Mouse (Mus musculus) liver, embryonic 15.5 days (tissue): Measurements from ENCODE around the gene Hist2h2bb. TPM values are rescaled to one million over a fixed set of nuclear protein-coding genes. Genes with fewer than 3 reads are reported as not detected.
"Not testable (repeated sequence)": the region's sequence is repeated elsewhere in the genome, so short reads cannot be mapped to it uniquely, and the experiment has no call there.

Experiments used
- ATAC-seq: fragments of 200-750 bp; cut with Nextera tagmentation; 2 replicates; pipeline ENCODE4 v1.8.0; 2017; ENCODE audit warnings: moderate number of reproducible peaks, mild to moderate bottlenecking, moderate library complexity; ENCODE audit not compliant: insufficient read depth
- H3K27ac ChIP-seq: fragments of 300-500 bp; sonication (generic); replicated peaks from 2 replicates; pipeline ENCODE4 v1.5.1; 2015; ENCODE audit warnings: mild to moderate bottlenecking, inconsistent platforms
- H3K27me3 ChIP-seq: fragments of 300-500 bp; sonication (generic); 2 replicates; pipeline ENCODE4 v1.6.1; 2015; ENCODE audit warnings: mild to moderate bottlenecking, inconsistent platforms
- H3K36me3 ChIP-seq: fragments of 300-500 bp; sonication (generic); replicated peaks from 2 replicates; pipeline ENCODE4 v1.6.1; 2015; ENCODE audit warnings: moderate library complexity, mild to moderate bottlenecking, inconsistent platforms
- H3K4me1 ChIP-seq: fragments of 300-500 bp; sonication (generic); replicated peaks from 2 replicates; pipeline ENCODE4 v1.6.1; 2015; ENCODE audit warnings: inconsistent platforms
- H3K4me2 ChIP-seq: fragments of 300-500 bp; sonication (generic); 2 replicates; pipeline ENCODE4 v1.6.1; 2015; ENCODE audit warnings: moderate library complexity, mild to moderate bottlenecking, inconsistent platforms
- H3K4me3 ChIP-seq: fragments of 300-500 bp; sonication (generic); replicated peaks from 2 replicates; pipeline ENCODE4 v1.5.1; 2015; ENCODE audit warnings: mild to moderate bottlenecking, inconsistent platforms
- H3K9ac ChIP-seq: fragments of 300-500 bp; sonication (generic); 2 replicates; pipeline ENCODE4 v1.6.1; 2015; ENCODE audit warnings: moderate library complexity, mild to moderate bottlenecking, inconsistent platforms
- H3K9me3 ChIP-seq: fragments of 300-500 bp; sonication (generic); replicated peaks from 2 replicates; pipeline ENCODE4 v1.6.1; 2016; ENCODE audit warnings: inconsistent platforms
- WGBS: fragments of 180-500 bp; shearing (Covaris S2); methylation state at CpG from one replicate; pipeline ENCODE4 v1.1.7; 2015; ENCODE audit warnings: mixed read lengths; ENCODE audit not compliant: insufficient replicate concordance; 5-methylcytosine and 5-hydroxymethylcytosine counted together
- polyA plus RNA-seq: library from polyadenylated mRNA; unstranded; fragments of >200 nt; fragmentation: Nextera tagmentation; extraction: Ambion mirVana; gene quantifications from 2 replicates; pipeline ENCODE4 v1.2.1, GENCODE M21; 2015

The Hist2h2bb gene
- polyA plus RNA-seq: 19.4 and 24.6 TPM in 2 replicates

DNA sequence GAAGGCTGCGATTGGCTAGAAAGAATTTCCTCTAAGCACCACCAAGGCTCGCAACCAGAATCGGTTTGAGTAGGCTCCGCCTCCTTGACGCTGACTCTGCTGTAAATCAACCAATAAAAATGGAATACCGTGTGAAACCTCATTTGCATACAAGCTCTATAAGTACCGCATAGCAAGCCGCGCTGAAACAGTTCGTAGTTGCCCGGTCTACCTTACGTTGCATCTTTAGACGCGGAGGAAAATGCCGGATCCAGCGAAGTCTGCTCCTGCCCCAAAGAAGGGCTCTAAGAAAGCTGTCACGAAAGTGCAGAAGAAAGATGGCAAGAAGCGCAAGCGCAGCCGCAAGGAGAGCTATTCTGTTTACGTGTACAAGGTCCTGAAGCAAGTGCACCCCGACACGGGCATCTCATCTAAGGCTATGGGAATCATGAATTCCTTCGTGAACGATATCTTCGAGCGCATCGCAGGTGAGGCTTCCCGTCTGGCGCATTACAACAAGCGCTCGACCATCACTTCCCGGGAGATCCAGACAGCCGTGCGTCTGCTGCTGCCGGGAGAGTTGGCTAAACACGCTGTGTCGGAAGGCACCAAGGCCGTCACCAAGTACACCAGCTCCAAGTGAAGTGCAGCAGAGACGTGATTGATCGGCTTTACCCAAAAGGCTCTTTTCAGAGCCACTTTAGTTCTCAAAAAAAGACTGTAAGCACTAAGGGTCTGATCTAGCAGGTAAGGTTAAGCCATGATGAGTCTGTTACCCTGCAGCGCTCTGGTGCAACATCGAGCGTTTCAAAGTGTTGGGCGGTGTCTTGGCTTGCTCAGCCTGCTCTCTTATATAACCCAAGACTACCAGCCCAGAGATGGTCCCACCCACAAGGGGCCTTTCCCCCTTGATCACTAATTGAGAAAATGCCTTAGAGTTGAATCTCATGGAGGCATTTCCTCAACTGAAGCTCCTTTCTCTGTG is at the start of gene Hist2h2bb:
Gene Hist2h2bb (plus strand): TSS at position 242 of the 964 bp plus-strand sequence.
- H3K9ac ChIP-seq: peak within 1 kb of the TSS; percentile 88
- peak within 1 kb of the TSS; percentile 100 for H3K27ac ChIP-seq
- peak; percentile 86 for ATAC-seq
- WGBS: under 1% methylated on average over 45 of the region's 45 CpGs
- no peaks in the 10 kb centered on the region for H3K27me3 ChIP-seq
- peak within 1 kb of the TSS; percentile 80 for H3K4me2 ChIP-seq
- H3K4me3 ChIP-seq: peak within 1 kb of the TSS; percentile 66
- peaks cover 42% of the 10 kb centered on the region for H3K4me1 ChIP-seq
- no peaks in the 10 kb centered on the region for H3K36me3 ChIP-seq
- no peaks in the 10 kb centered on the region for H3K9me3 ChIP-seq

DNA sequence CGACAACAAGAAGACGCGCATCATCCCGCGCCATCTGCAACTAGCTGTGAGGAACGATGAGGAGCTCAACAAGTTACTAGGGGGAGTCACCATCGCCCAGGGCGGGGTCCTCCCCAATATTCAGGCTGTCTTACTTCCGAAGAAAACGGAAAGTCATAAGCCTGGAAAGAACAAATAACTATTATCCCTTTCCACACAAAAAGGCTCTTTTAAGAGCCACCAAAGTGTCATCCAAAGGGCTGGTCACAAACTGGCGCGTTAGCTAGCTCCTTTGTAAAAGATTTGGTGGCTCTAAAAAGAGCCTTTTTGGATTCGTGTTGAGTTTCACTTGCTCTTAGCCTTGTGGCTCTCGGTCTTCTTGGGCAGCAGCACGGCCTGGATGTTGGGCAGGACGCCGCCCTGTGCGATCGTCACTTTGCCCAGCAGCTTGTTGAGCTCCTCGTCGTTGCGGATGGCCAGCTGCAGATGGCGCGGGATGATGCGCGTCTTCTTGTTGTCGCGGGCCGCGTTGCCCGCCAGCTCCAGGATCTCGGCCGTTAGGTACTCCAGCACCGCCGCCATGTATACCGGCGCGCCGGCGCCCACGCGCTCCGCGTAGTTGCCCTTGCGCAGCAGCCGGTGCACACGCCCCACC is 49.3 kb upstream of the Hist2h2bb start:
- Histone ChIP-seq H3K4me1 (peaks cover 49% of the 10 kb centered on the region), H3K27ac (peak overlapping the region; percentile 100), H3K9ac (peak overlapping the region; percentile 84), H3K4me2 (peak overlapping the region; percentile 88), H3K4me3 (peak overlapping the region; percentile 64)
- peak; percentile 11; the same call in 1 of the 2 replicates for ATAC-seq
- H3K9me3 ChIP-seq, H3K36me3 ChIP-seq, H3K27me3 ChIP-seq: not testable (repeated sequence)
- under 1% methylated on average over 43 of the region's 47 CpGs for WGBS

- Histone ChIP-seq H3K27ac (peak within 1 kb of the TSS; percentile 100), H3K4me2 (peak within 1 kb of the TSS; percentile 88), H3K27me3 (no peaks in the 10 kb centered on the region), H3K9me3 (no peaks in the 10 kb centered on the region), H3K9ac (peak within 1 kb of the TSS; percentile 84), H3K4me3 (peak within 1 kb of the TSS; percentile 64), H3K36me3 (no peaks in the 10 kb centered on the region), H3K4me1 (peaks cover 53% of the 10 kb centered on the region)
- ATAC-seq: peak; percentile 90
- under 1% methylated on average over 43 of the region's 43 CpGs for WGBS
Measured at GRCm38 (mm10) chr3:96220765-96221639, 48.5 kb upstream of the Hist2h2bb start, which contains the start of the genes Hist2h2ac and Hist2h2be. Hist2h2ac (minus strand) TSS chr3:96220880. Hist2h2be (plus strand) TSS chr3:96221119.

- no peak for ATAC-seq
- Histone ChIP-seq H3K4me1 (peaks cover 59% of the 10 kb centered on the region), H3K36me3 (no peaks in the 10 kb centered on the region), H3K4me3 (peak overlapping the region; percentile 64), H3K27ac (peak overlapping the region; percentile 100), H3K9ac (peak overlapping the region; percentile 84), H3K4me2 (peak overlapping the region; percentile 88), H3K9me3 (no peaks in the 10 kb centered on the region), H3K27me3 (no peaks in the 10 kb centered on the region)
- WGBS: 15% methylated on average over 9 of the region's 9 CpGs
Measured at GRCm38 (mm10) chr3:96221640-96222038, 47.9 kb upstream of the Hist2h2bb start.

GRCm38 (mm10) chr3:96222774-96223173 is 46.8 kb upstream of the Hist2h2bb start:
- Histone ChIP-seq H3K9ac (peak overlapping the region; percentile 84), H3K27ac (peak overlapping the region; percentile 100), H3K36me3 (no peaks in the 10 kb centered on the region), H3K4me1 (peaks cover 60% of the 10 kb centered on the region), H3K27me3 (no peaks in the 10 kb centered on the region), H3K9me3 (no peaks in the 10 kb centered on the region), H3K4me2 (peak overlapping the region; percentile 88), H3K4me3 (peak overlapping the region; percentile 64)
- no peak for ATAC-seq
- 85% methylated on average over 4 of the region's 4 CpGs for WGBS

DNA sequence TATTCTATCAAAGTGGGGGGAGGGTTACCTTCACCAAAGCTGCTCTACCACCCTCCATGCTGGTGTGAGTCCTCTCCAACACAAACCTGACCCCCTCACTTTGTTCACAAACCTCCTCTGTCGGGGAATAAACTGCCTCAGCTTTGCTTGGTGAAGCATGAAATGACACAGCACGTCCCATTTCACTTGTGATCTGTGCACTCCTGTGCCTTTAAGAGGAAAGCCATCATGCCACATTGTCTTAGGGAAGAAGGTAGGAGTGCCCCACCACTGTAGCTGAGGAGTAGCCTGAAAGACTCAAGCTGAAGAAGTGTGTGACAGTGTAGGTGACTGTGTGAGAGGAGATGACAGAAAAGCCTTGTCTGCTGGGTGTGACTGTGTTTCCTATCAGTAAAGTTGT is 44.1 kb upstream of the Hist2h2bb start:
- peak overlapping the region; percentile 88 for H3K4me2 ChIP-seq
- 53% methylated on average over 2 of the region's 2 CpGs for WGBS
- peak overlapping the region; percentile 64 for H3K4me3 ChIP-seq
- no peaks in the 10 kb centered on the region for H3K27me3 ChIP-seq
- H3K36me3 ChIP-seq: no peaks in the 10 kb centered on the region
- peak overlapping the region; percentile 41 for H3K9ac ChIP-seq
- no peak for ATAC-seq
- no peaks in the 10 kb centered on the region for H3K9me3 ChIP-seq
- H3K4me1 ChIP-seq: peaks cover 50% of the 10 kb centered on the region
- peak overlapping the region; percentile 45 for H3K27ac ChIP-seq

- H3K4me1 ChIP-seq: peaks cover 54% of the 10 kb centered on the region
- no peak overlapping the region for H3K9ac ChIP-seq
- H3K4me3 ChIP-seq: no peak overlapping the region
- H3K4me2 ChIP-seq: no peak overlapping the region
- no peaks in the 10 kb centered on the region for H3K36me3 ChIP-seq
- ATAC-seq: no peak
- no peaks in the 10 kb centered on the region for H3K9me3 ChIP-seq
- no peak overlapping the region for H3K27ac ChIP-seq
- WGBS: 59% methylated on average over 8 of the region's 8 CpGs
- H3K27me3 ChIP-seq: no peaks in the 10 kb centered on the region
Measured at GRCm38 (mm10) chr3:96226695-96227648, 42.6 kb upstream of the Hist2h2bb start.

- H3K9me3 ChIP-seq: no peaks in the 10 kb centered on the region
- no peak overlapping the region for H3K4me2 ChIP-seq
- no peaks in the 10 kb centered on the region for H3K27me3 ChIP-seq
- no peak overlapping the region for H3K27ac ChIP-seq
- WGBS: 64% methylated on average over 2 of the region's 2 CpGs
- no peak for ATAC-seq
- H3K36me3 ChIP-seq: no peaks in the 10 kb centered on the region
- H3K4me1 ChIP-seq: peaks cover 37% of the 10 kb centered on the region
- no peak overlapping the region for H3K9ac ChIP-seq
- H3K4me3 ChIP-seq: no peak overlapping the region
Measured at GRCm38 (mm10) chr3:96228828-96229227, 40.7 kb upstream of the Hist2h2bb start.

GRCm38 (mm10) chr3:96230404-96230803 is 39.1 kb upstream of the Hist2h2bb start:
- Histone ChIP-seq H3K27me3 (no peaks in the 10 kb centered on the region), H3K4me3 (no peak overlapping the region), H3K4me2 (no peak overlapping the region), H3K9ac (no peak overlapping the region), H3K4me1 (peaks cover 25% of the 10 kb centered on the region), H3K9me3 (no peaks in the 10 kb centered on the region), H3K27ac (no peak overlapping the region), H3K36me3 (no peaks in the 10 kb centered on the region)
- ATAC-seq: no peak
- 24% methylated on average over 2 of the region's 2 CpGs for WGBS
